Mouse (Mus musculus) forebrain, embryonic 11.5 days (tissue): ENCODE measurements at regions not wholly inside any gene's neighbourhood (a gene's known extent, or its start where the extent isn't known, plus 50 kb on each side); places are given as distances from the start of the nearest gene placed in this dataset.
A peak's percentile ranks its signal among the peaks of the same experiment; 100 is the strongest.

Experiments
- ATAC-seq: fragments of 200-750 bp; cut with Nextera tagmentation; replicated peaks from 2 replicates; pipeline ENCODE4 v1.8.0; 2017; ENCODE audit warnings: moderate TSS enrichment; ENCODE audit not compliant: low FRiP score
- DNase-seq: peaks from one replicate; pipeline ENCODE4 v3.0.0-alpha.2; 2017; ENCODE audit warnings: low spot score
- H3K27ac ChIP-seq: fragments of 300-500 bp; sonication (generic); 2 replicates; pipeline ENCODE4 v1.5.1; 2014; ENCODE audit warnings: low read depth, low read length
- H3K27me3 ChIP-seq: fragments of 300-500 bp; sonication (generic); 2 replicates; pipeline ENCODE4 v1.6.1; 2014; ENCODE audit warnings: mild to moderate bottlenecking, low read length, mixed read lengths; ENCODE audit not compliant: control insufficient read depth, insufficient read depth
- H3K36me3 ChIP-seq: fragments of 300-500 bp; sonication (generic); 2 replicates; pipeline ENCODE4 v1.6.1; 2014; ENCODE audit warnings: mild to moderate bottlenecking, low read length, moderate library complexity, mixed read lengths; ENCODE audit not compliant: control insufficient read depth, insufficient read depth
- H3K4me1 ChIP-seq: fragments of 300-500 bp; sonication (generic); replicated peaks from 2 replicates; pipeline ENCODE4 v1.6.1; 2014; ENCODE audit warnings: low read length, mixed read lengths; ENCODE audit not compliant: control insufficient read depth, insufficient read depth
- H3K4me2 ChIP-seq: fragments of 300-500 bp; sonication (generic); 2 replicates; pipeline ENCODE4 v1.6.1; 2014; ENCODE audit warnings: low read depth, mild to moderate bottlenecking, low read length, moderate library complexity, mixed read lengths; ENCODE audit not compliant: severe bottlenecking
- H3K4me3 ChIP-seq: fragments of 300-500 bp; sonication (generic); 2 replicates; pipeline ENCODE4 v1.5.1; 2014; ENCODE audit warnings: low read depth, low read length
- H3K9ac ChIP-seq: fragments of 300-500 bp; sonication (generic); 2 replicates; pipeline ENCODE4 v1.6.1; 2014; ENCODE audit warnings: low read length
- H3K9me3 ChIP-seq: fragments of 300-500 bp; sonication (generic); 2 replicates; pipeline ENCODE4 v1.6.1; 2016; ENCODE audit warnings: low read length, mixed read lengths; ENCODE audit not compliant: control insufficient read depth
- WGBS: fragments of 180-500 bp; shearing (Covaris S2); extraction: QIAGEN DNeasy Blood & Tissue Kit; methylation state at CpG from one replicate; pipeline ENCODE4 v1.1.7; 2014; 5-methylcytosine and 5-hydroxymethylcytosine counted together

DNA sequence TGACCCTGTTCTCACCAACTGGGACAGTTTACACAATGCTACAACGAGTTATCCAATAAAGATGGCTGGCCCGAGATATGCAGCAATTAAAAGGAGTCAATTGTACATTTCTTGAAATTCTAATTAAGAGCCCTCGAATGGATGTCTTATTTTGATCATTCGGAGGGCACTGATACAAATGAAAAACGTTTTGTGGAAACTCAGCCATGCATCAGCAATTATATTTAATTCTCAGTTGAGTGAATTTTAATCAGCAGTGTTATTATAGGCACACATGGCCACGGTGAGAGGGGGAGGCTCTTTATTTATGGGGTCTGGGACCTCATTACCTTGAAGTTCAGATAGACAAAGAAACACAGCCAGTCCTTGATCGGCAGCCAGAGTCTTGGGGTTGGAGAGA, 471.3 kb upstream of the Kcnab2 start:
- Histone ChIP-seq H3K4me1 (peaks cover 5% of the 10 kb centered on the region; the same call in 1 of the 2 replicates), H3K9me3 (no peaks in the 10 kb centered on the region), H3K27me3 (no peaks in the 10 kb centered on the region), H3K4me2 (no peak overlapping the region), H3K9ac (no peak overlapping the region), H3K27ac (no peak overlapping the region), H3K36me3 (no peaks in the 10 kb centered on the region), H3K4me3 (no peak overlapping the region)
- DNase-seq, result no peak
- ATAC-seq, result no peak
- WGBS, result 43% methylated on average over 7 of the region's 7 CpGs

DNA sequence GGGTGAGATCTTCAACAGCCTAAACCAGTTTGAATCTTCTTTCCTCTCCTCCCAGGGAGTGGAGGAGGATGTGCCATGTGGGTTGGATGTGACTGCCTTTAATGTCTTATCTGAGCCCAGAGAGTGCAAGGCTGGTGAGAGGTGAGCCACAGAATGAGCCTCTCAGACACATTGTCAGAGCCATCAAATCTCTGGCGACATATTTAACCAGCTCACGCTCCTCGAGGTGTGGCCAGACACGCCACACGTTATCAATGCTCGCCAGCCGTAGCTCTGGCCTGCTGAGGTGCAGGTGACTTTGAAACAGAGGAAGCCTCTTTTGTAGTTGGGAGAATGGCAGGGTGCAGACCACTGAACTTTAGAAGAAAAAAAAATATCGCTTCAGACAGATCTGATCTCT, 463.5 kb upstream of the Kcnab2 start:
- no peaks in the 10 kb centered on the region for H3K4me1 ChIP-seq
- WGBS, result 94% methylated on average over 8 of the region's 8 CpGs
- no peaks in the 10 kb centered on the region for H3K9me3 ChIP-seq
- H3K27ac ChIP-seq, result no peak overlapping the region
- H3K4me3 ChIP-seq, result no peak overlapping the region
- ATAC-seq (no peak), DNase-seq (no peak)
- H3K9ac ChIP-seq, result no peak overlapping the region
- no peak overlapping the region for H3K4me2 ChIP-seq
- H3K36me3 ChIP-seq, result no peaks in the 10 kb centered on the region
- no peaks in the 10 kb centered on the region for H3K27me3 ChIP-seq

DNA sequence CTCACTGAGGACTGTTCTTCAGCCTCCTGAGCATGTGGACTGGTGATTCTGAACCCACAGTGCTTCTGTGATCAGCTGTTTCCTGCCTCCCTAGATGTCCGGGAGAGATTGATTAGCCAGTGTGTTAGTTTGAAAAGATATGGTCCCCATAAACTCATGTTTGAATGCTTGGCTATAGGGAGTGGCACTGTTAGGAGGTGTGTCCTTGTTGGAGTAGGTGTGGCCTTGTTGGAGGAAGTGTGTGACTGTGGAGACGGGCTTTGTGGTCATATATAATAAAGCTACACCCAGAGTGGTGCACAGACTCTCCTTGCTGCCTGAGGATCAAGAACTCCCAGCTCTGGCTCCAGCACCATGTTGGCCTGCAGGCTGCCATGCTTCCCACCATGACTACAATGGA, 458.9 kb upstream of the Kcnab2 start:
- Histone ChIP-seq H3K36me3 (no peaks in the 10 kb centered on the region), H3K4me3 (no peak overlapping the region), H3K4me1 (no peaks in the 10 kb centered on the region), H3K9me3 (no peaks in the 10 kb centered on the region), H3K9ac (no peak overlapping the region), H3K4me2 (no peak overlapping the region), H3K27me3 (no peaks in the 10 kb centered on the region), H3K27ac (no peak overlapping the region)
- DNase-seq (no peak), ATAC-seq (no peak)
- WGBS, result 78% methylated on average over 2 of the region's 2 CpGs

- Histone ChIP-seq H3K4me1 (no peaks in the 10 kb centered on the region), H3K9ac (no peak overlapping the region), H3K9me3 (no peaks in the 10 kb centered on the region), H3K4me2 (no peak overlapping the region), H3K36me3 (no peaks in the 10 kb centered on the region), H3K27ac (no peak overlapping the region), H3K4me3 (no peak overlapping the region), H3K27me3 (no peaks in the 10 kb centered on the region)
- DNase-seq, result no peak
- no peak for ATAC-seq
- 87% methylated on average over 3 of the region's 3 CpGs for WGBS
Measured at GRCm38 (mm10) chr4:152935484-152935883, 457.8 kb upstream of the Kcnab2 start.

- DNase-seq, result no peak
- Histone ChIP-seq H3K9ac (no peak overlapping the region), H3K36me3 (no peaks in the 10 kb centered on the region), H3K27me3 (no peaks in the 10 kb centered on the region), H3K4me2 (no peak overlapping the region), H3K4me3 (no peak overlapping the region), H3K4me1 (no peaks in the 10 kb centered on the region), H3K9me3 (no peaks in the 10 kb centered on the region; the same call in 1 of the 2 replicates), H3K27ac (no peak overlapping the region)
- no peak for ATAC-seq
- WGBS, result 82% methylated on average over 5 of the region's 5 CpGs
Measured at GRCm38 (mm10) chr4:152928422-152928985, 450.8 kb upstream of the Kcnab2 start.

DNA sequence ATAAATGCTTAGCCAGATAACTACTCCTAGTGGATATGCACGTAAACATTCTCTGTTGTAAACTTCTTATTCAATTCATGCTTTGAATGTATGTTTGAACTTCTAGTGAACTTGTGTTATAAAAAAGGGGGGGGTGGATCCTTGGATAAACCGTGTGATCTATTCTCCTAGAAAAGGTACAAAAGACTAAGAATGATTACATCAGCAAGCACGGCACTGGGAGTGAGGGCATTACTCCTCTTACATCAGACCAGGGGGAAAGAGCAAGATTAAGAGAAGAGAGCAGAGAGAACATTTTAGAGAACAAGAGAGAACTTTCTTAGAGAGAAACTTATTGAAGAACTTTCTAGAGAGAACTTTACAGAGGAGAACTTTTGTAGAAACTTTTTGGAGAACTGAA, 442.6 kb upstream of the Kcnab2 start:
- Histone ChIP-seq H3K4me3 (no peak overlapping the region), H3K4me1 (peaks cover 4% of the 10 kb centered on the region; the same call in 1 of the 2 replicates), H3K9ac (no peak overlapping the region), H3K36me3 (no peaks in the 10 kb centered on the region), H3K9me3 (no peaks in the 10 kb centered on the region), H3K4me2 (no peak overlapping the region), H3K27me3 (no peaks in the 10 kb centered on the region), H3K27ac (no peak overlapping the region)
- DNase-seq, result no peak
- no peak for ATAC-seq
- 77% methylated on average over 3 of the region's 3 CpGs for WGBS

- Histone ChIP-seq H3K27ac (no peak overlapping the region), H3K4me2 (no peak overlapping the region), H3K4me1 (peaks cover 4% of the 10 kb centered on the region; the same call in 1 of the 2 replicates), H3K4me3 (no peak overlapping the region), H3K9me3 (no peaks in the 10 kb centered on the region), H3K36me3 (no peaks in the 10 kb centered on the region), H3K9ac (no peak overlapping the region), H3K27me3 (no peaks in the 10 kb centered on the region)
- no peak for DNase-seq
- 96% methylated on average over 1 of the region's 1 CpGs for WGBS
- ATAC-seq, result no peak
Measured at GRCm38 (mm10) chr4:152919851-152920250, 442.2 kb upstream of the Kcnab2 start.

- DNase-seq (no peak), ATAC-seq (no peak; the same call in 1 of the 2 replicates)
- Histone ChIP-seq H3K4me1 (peaks cover 10% of the 10 kb centered on the region; the same call in 1 of the 2 replicates), H3K36me3 (no peaks in the 10 kb centered on the region), H3K4me2 (peak overlapping the region; percentile 13; the same call in 1 of the 2 replicates), H3K27ac (peak overlapping the region; percentile 50; the same call in 1 of the 2 replicates), H3K9ac (no peak overlapping the region), H3K4me3 (no peak overlapping the region), H3K9me3 (no peaks in the 10 kb centered on the region), H3K27me3 (no peaks in the 10 kb centered on the region)
- 4% methylated on average over 7 of the region's 7 CpGs for WGBS
Measured at GRCm38 (mm10) chr4:152916576-152916975, 438.9 kb upstream of the Kcnab2 start.

GRCm38 (mm10) chr4:152913497-152913896, 435.8 kb upstream of the Kcnab2 start:
- Histone ChIP-seq H3K4me2 (peak overlapping the region; percentile 31; the same call in 1 of the 2 replicates), H3K4me3 (no peak overlapping the region), H3K27me3 (0 out of 2 replicates have a peak, but pooled peaks cover 2% of the 10 kb centered on the region), H3K9ac (no peak overlapping the region), H3K9me3 (no peaks in the 10 kb centered on the region), H3K36me3 (no peaks in the 10 kb centered on the region), H3K4me1 (peaks cover 10% of the 10 kb centered on the region; the same call in 1 of the 2 replicates), H3K27ac (peak overlapping the region; percentile 46; the same call in 1 of the 2 replicates)
- DNase-seq (peak; percentile 68), ATAC-seq (peak; percentile 64)
- 23% methylated on average over 10 of the region's 10 CpGs for WGBS
